ENCODE assay signal across 16 mouse cellular contexts in genomic region chr17:86323909-86324686, GRCm38 (mm10).
DNase-seq lines count a peak whose midpoint lies in the region; ATAC-seq and TF ChIP-seq lines count a peak whose summit lies in the region.
"Had no signal": no experiment of that assay in that cellular context is flagged by ENCODE, and none has a peak within 500 bp of the region (broad histone marks: within the 10 kb centered on the region; RNA-seq: fewer than 3 reads in every experiment).

No protein-coding gene starts in this region.

- H3K79me2 ChIP-seq in heart, adult 2 months (replicated peaks; ENCODE audit: control insufficient read depth, insufficient read depth, low read length): peaks cover 2% of the 10 kb centered on the region; the same call in 1 of the 2 replicates

- peaks cover 42% of the 10 kb centered on the region for H3K4me1 ChIP-seq in heart, embryonic 15.5 days (replicated peaks)
- peaks cover 12% of the 10 kb centered on the region for H3K4me1 ChIP-seq in heart, adult 2 months (ENCODE audit: control insufficient read depth, insufficient read depth, low read length)
- peaks cover 6% of the 10 kb centered on the region; the same call in 1 of the 2 replicates for H3K4me1 ChIP-seq in lung, postnatal 0 days (ENCODE audit: insufficient read depth, low read depth, low read length)
- H3K4me1 ChIP-seq in neural tube, embryonic 13.5 days (replicated peaks): peaks cover 45% of the 10 kb centered on the region
- H3K4me1 ChIP-seq in intestine, postnatal 0 days (replicated peaks; ENCODE audit: control insufficient read depth, insufficient read depth, low read length): no peaks in the 10 kb centered on the region

- no peak for DNase-seq in heart, adult 2 months
- DNase-seq in lung, postnatal 0 days (ENCODE audit: low spot score): no peak
- no peak for DNase-seq in lung, postnatal 14 days
- DNase-seq in embryo, embryonic 10.5 days (ENCODE audit: low spot score): peak; percentile 60
- no peak for DNase-seq in right cerebral cortex, postnatal 10 days (ENCODE audit: low spot score in 2 of 2)
- DNase-seq: adrenal gland, adult 8-10 months; cerebellum, adult 9-11 months; lung, adult 18-20 months; right cerebral cortex, postnatal 4 days had no signal

- no peak overlapping the region for H3K9ac ChIP-seq in heart, embryonic 15.5 days
- H3K9ac ChIP-seq in heart, adult 2 months (ENCODE audit: low read depth, low read length): no peak overlapping the region
- no peak overlapping the region for H3K9ac ChIP-seq in lung, postnatal 0 days (replicated peaks; ENCODE audit: low read depth)
- no peak overlapping the region for H3K9ac ChIP-seq in neural tube, embryonic 13.5 days
- H3K9ac ChIP-seq in intestine, postnatal 0 days (ENCODE audit: low read depth, low read length): no peak overlapping the region
- H3K9ac ChIP-seq: embryonic facial prominence, embryonic 15.5 days; forebrain, embryonic 13.5 days; hindbrain, embryonic 15.5 days; stomach, embryonic 15.5 days had no signal

- H3K27me3 ChIP-seq in heart, embryonic 15.5 days: no peaks in the 10 kb centered on the region
- H3K27me3 ChIP-seq in heart, adult 2 months (ENCODE audit: control insufficient read depth, insufficient read depth, low read length): no peaks in the 10 kb centered on the region
- H3K27me3 ChIP-seq in lung, postnatal 0 days (replicated peaks; ENCODE audit: insufficient read depth, low read length): no peaks in the 10 kb centered on the region
- no peaks in the 10 kb centered on the region for H3K27me3 ChIP-seq in neural tube, embryonic 13.5 days
- H3K27me3 ChIP-seq in intestine, postnatal 0 days (replicated peaks; ENCODE audit: control insufficient read depth, insufficient read depth, low read length): no peaks in the 10 kb centered on the region
- H3K27me3 ChIP-seq: embryonic facial prominence, embryonic 15.5 days; forebrain, embryonic 13.5 days; hindbrain, embryonic 15.5 days; stomach, embryonic 15.5 days had no signal

- no peaks in the 10 kb centered on the region for H3K36me3 ChIP-seq in heart, embryonic 15.5 days
- H3K36me3 ChIP-seq in heart, adult 2 months (ENCODE audit: control insufficient read depth, insufficient read depth, low read length): no peaks in the 10 kb centered on the region
- no peaks in the 10 kb centered on the region for H3K36me3 ChIP-seq in lung, postnatal 0 days (ENCODE audit: insufficient read depth, low read length)
- H3K36me3 ChIP-seq in neural tube, embryonic 13.5 days: no peaks in the 10 kb centered on the region
- H3K36me3 ChIP-seq in intestine, postnatal 0 days (ENCODE audit: control insufficient read depth, insufficient read depth): no peaks in the 10 kb centered on the region
- H3K36me3 ChIP-seq: embryonic facial prominence, embryonic 15.5 days; hindbrain, embryonic 15.5 days; stomach, embryonic 15.5 days had no signal

- H3K4me3 ChIP-seq in heart, embryonic 15.5 days: no peak overlapping the region
- H3K4me3 ChIP-seq in heart, adult 2 months: no peak overlapping the region
- H3K4me3 ChIP-seq in lung, postnatal 0 days (ENCODE audit: low read depth, low read length): no peak overlapping the region
- no peak overlapping the region for H3K4me3 ChIP-seq in neural tube, embryonic 13.5 days
- no peak overlapping the region for H3K4me3 ChIP-seq in intestine, postnatal 0 days (ENCODE audit: low read depth, low read length)
- H3K4me3 ChIP-seq: embryonic facial prominence, embryonic 15.5 days; forebrain, embryonic 13.5 days; hindbrain, embryonic 15.5 days; stomach, embryonic 15.5 days had no signal

- intact Hi-C loops in heart, adult 2 months (cut with DNase I): no loop called here

- no peak for TF ChIP-seq POLR2A in heart, adult 2 months (IDR thresholded peaks at IDR 0.05; ENCODE audit: insufficient read depth, low read depth, low read length)

- peak overlapping the region; percentile 51 for H3K27ac ChIP-seq in heart, embryonic 15.5 days
- H3K27ac ChIP-seq in heart, adult 2 months: no peak overlapping the region
- H3K27ac ChIP-seq in lung, postnatal 0 days (ENCODE audit: low read length): no peak overlapping the region
- peak overlapping the region; percentile 73 for H3K27ac ChIP-seq in neural tube, embryonic 13.5 days (replicated peaks)
- no peak overlapping the region for H3K27ac ChIP-seq in intestine, postnatal 0 days (ENCODE audit: low read depth, low read length)
- H3K27ac ChIP-seq: embryonic facial prominence, embryonic 15.5 days; forebrain, embryonic 13.5 days; hindbrain, embryonic 15.5 days; stomach, embryonic 15.5 days had no signal

- H3K4me2 ChIP-seq in heart, embryonic 15.5 days: no peak overlapping the region
- H3K4me2 ChIP-seq in lung, postnatal 0 days (replicated peaks; ENCODE audit: low read depth, low read length): no peak overlapping the region
- H3K4me2 ChIP-seq in neural tube, embryonic 13.5 days: no peak overlapping the region
- H3K4me2 ChIP-seq in intestine, postnatal 0 days (replicated peaks; ENCODE audit: low read depth): no peak overlapping the region
- H3K4me2 ChIP-seq: embryonic facial prominence, embryonic 15.5 days; forebrain, embryonic 13.5 days; hindbrain, embryonic 15.5 days; stomach, embryonic 15.5 days had no signal

- 58% methylated on average over 6 of the region's 6 CpGs for WGBS in heart, embryonic 15.5 days
- WGBS in heart, adult 2 months: 53% methylated on average over 6 of the region's 6 CpGs
- WGBS in lung, postnatal 0 days: 51% methylated on average over 6 of the region's 6 CpGs
- 14% methylated on average over 6 of the region's 6 CpGs for WGBS in neural tube, embryonic 13.5 days
- WGBS in intestine, postnatal 0 days: 60% methylated on average over 6 of the region's 6 CpGs

- no peak for ATAC-seq in heart, embryonic 15.5 days (replicated peaks; ENCODE audit: insufficient number of reproducible peaks, insufficient read depth, low FRiP score, low read depth)
- peak; percentile 35; the same call in 1 of the 2 replicates for ATAC-seq in lung, postnatal 0 days
- peak; percentile 36 for ATAC-seq in neural tube, embryonic 13.5 days (ENCODE audit: low read depth)
- ATAC-seq in intestine, postnatal 0 days: no peak
- ATAC-seq: forebrain, embryonic 13.5 days had no signal

- TF ChIP-seq EP300 in heart, adult 2 months (IDR thresholded peaks at IDR 0.05; ENCODE audit: insufficient read depth, low read depth, low read length): no peak
- TF ChIP-seq EP300 in lung, postnatal 0 days (IDR thresholded peaks at IDR 0.05): no peak

- no peak for TF ChIP-seq CTCF in heart, adult 2 months (IDR thresholded peaks at IDR 0.05)
- no peak for TF ChIP-seq CTCF in lung, postnatal 0 days (IDR thresholded peaks at IDR 0.05)
- no peak for TF ChIP-seq CTCF in intestine, postnatal 0 days (IDR thresholded peaks at IDR 0.05; ENCODE audit: low read depth)

- H3K9me3 ChIP-seq in heart, embryonic 15.5 days (replicated peaks): no peaks in the 10 kb centered on the region
- H3K9me3 ChIP-seq in lung, postnatal 0 days (ENCODE audit: low read length): no peaks in the 10 kb centered on the region
- no peaks in the 10 kb centered on the region for H3K9me3 ChIP-seq in neural tube, embryonic 13.5 days
- no peaks in the 10 kb centered on the region for H3K9me3 ChIP-seq in intestine, postnatal 0 days (ENCODE audit: control insufficient read depth)
- H3K9me3 ChIP-seq: embryonic facial prominence, embryonic 15.5 days; forebrain, embryonic 13.5 days; hindbrain, embryonic 15.5 days; stomach, embryonic 15.5 days had no signal

Comparison
In these comparisons a context has a peak if more than half of its experiments do, and no peak if none do; other contexts are left out.
1. H3K27ac ChIP-seq: peak in heart, embryonic 15.5 days (single experiment) and neural tube, embryonic 13.5 days (single experiment); none in heart, adult 2 months (single experiment), lung, postnatal 0 days (single experiment) and intestine, postnatal 0 days (single experiment).
2. ATAC-seq: peak in lung, postnatal 0 days (single experiment) and neural tube, embryonic 13.5 days (single experiment); none in heart, embryonic 15.5 days (single experiment) and intestine, postnatal 0 days (single experiment).